Mouse (Mus musculus): ENCODE measurements around the gene Gnmt. TPM values are rescaled to one million over a fixed set of nuclear protein-coding genes. Genes with fewer than 3 reads are reported as not detected.

Gene Gnmt
- total RNA-seq, 4 experiments from 2014 or later, result 0.61 to 1.6 (median 1.2) TPM; not detected in 1

Other genes starting within 250 kb of the Gnmt start
- 100 to 1,000 TPM; 101 to 124 (median 111) TPM for gene Ttbk1, start 241.5 kb downstream of the Gnmt start, total RNA-seq (2022)
- gene Dnph1, start 232.5 kb downstream of the Gnmt start, total RNA-seq (2022), result 1 to 10 TPM; 4.1 to 7.5 (median 6.0) TPM
- gene Cul9, start 182.8 kb downstream of the Gnmt start, total RNA-seq (2022), result 10 to 100 TPM; 57.2 to 81.6 (median 63.8) TPM
- gene Srf, start 173.0 kb downstream of the Gnmt start, total RNA-seq (2022), result 10 to 100 TPM; 66.2 to 84.0 (median 73.5) TPM
- gene Ptk7, start 99.7 kb downstream of the Gnmt start, total RNA-seq (2022), result 1 to 10 TPM; 8.2 to 9.2 (median 8.9) TPM
- 10 to 100 TPM; 18.9 to 21.8 (median 21.1) TPM for gene Klc4, start 83.1 kb downstream of the Gnmt start, total RNA-seq (2022)
- 10 to 100 TPM; 43.7 to 60.5 (median 51.2) TPM for gene Mrpl2, start 82.9 kb downstream of the Gnmt start, total RNA-seq (2022)
- 10 to 100 TPM; 22.6 to 26.4 (median 23.4) TPM for gene Cul7, start 78.8 kb downstream of the Gnmt start, total RNA-seq (2022)
- 10 to 100 TPM; 12.1 to 20.5 (median 17.0) TPM for gene Rrp36, start 54.8 kb downstream of the Gnmt start, total RNA-seq (2022)
- 100 to 1,000 TPM in 1 of 4 experiments, 10 to 100 TPM in 3; 92.7 to 105 (median 96.4) TPM for gene Mea1, start 50.4 kb downstream of the Gnmt start, total RNA-seq (2022)
- gene Klhdc3, start 48.3 kb downstream of the Gnmt start, total RNA-seq (2022), result 100 to 1,000 TPM; 155 to 173 (median 166) TPM
- 10 to 100 TPM; 78.6 to 86.9 (median 81.8) TPM for gene Ppp2r5d, start 24.1 kb downstream of the Gnmt start, total RNA-seq (2022)
- 10 to 100 TPM; 42.8 to 54.4 (median 51.9) TPM for gene Pex6, start 17.7 kb downstream of the Gnmt start, total RNA-seq (2022)
- gene Cnpy3, start 23.0 kb upstream of the Gnmt start, total RNA-seq (2022), result 10 to 100 TPM; 64.6 to 68.9 (median 67.9) TPM
- gene Ptcra, start 34.5 kb upstream of the Gnmt start, total RNA-seq (2022), result under 1 TPM in 2 of 4 experiments, not detected in 2; 0.29 to 0.49 TPM
- gene 2310039H08Rik, start 43.5 kb upstream of the Gnmt start, total RNA-seq (2022), result 1 to 10 TPM; 7.3 to 9.2 (median 8.7) TPM
- 10 to 100 TPM; 40.2 to 47.5 (median 45.0) TPM for gene Rpl7l1, start 53.5 kb upstream of the Gnmt start, total RNA-seq (2022)
- gene Bicral, start 129.3 kb upstream of the Gnmt start, total RNA-seq (2022), result 10 to 100 TPM; 51.9 to 67.7 (median 61.2) TPM
- 10 to 100 TPM; 24.8 to 38.5 (median 33.2) TPM for gene Tbcc, start 161.5 kb upstream of the Gnmt start, total RNA-seq (2022)
- not detected for gene Prph2, start 181.3 kb upstream of the Gnmt start, total RNA-seq (2022)

Measured in layer of hippocampus, adult 8-10 months (tissue).